Mouse (Mus musculus) liver, adult 2 months (tissue): ENCODE measurements around the gene As3mt.

Experiments
- CTCF ChIP-seq: fragments of 200-500 bp; IDR thresholded peaks from 2 replicates; pipeline ENCODE4 v1.5.1; 2011; ENCODE audit warnings: low read depth, low read length, control low read depth
- POLR2A ChIP-seq: fragments of 200-500 bp; IDR thresholded peaks from 2 replicates; pipeline ENCODE4 v1.6.1; 2011; ENCODE audit warnings: low read length, control low read depth; ENCODE audit not compliant: insufficient read depth; ENCODE audit errors: extremely low read depth

GRCm38 (mm10) chr19:46705779-46706495, 1.3 kb upstream of the As3mt start:
- no peak for TF ChIP-seq POLR2A
- no peak for TF ChIP-seq CTCF
